Mouse (Mus musculus): ENCODE data around the gene Traip. TPM values are rescaled to one million over a fixed set of nuclear protein-coding genes. Genes with fewer than 3 reads are reported as not detected.

The Traip gene
- total RNA-seq, 2 experiments from 2014 or later, result 4.4 to 15.2 TPM

GRCm38 (mm10) chr9:107928169-107928568 lies 21.8 kb upstream of the Traip start, which contains the start of gene Actl11:
Gene Actl11 (plus strand): TSS chr9:107928469.
- no peak for ATAC-seq (replicated peaks; ENCODE audit: low FRiP score, poor library complexity, severe bottlenecking)

- ATAC-seq (replicated peaks; ENCODE audit: low FRiP score, poor library complexity, severe bottlenecking), result no peak
These were observed 17.7 kb upstream of the Traip start for GRCm38 (mm10) chr9:107932221-107932620.

GRCm38 (mm10) chr9:107934146-107934545 lies 15.8 kb upstream of the Traip start:
- no peak for ATAC-seq (replicated peaks; ENCODE audit: low FRiP score, poor library complexity, severe bottlenecking)

- ATAC-seq (replicated peaks; ENCODE audit: low FRiP score, poor library complexity, severe bottlenecking), result no peak
These were observed 14.6 kb upstream of the Traip start, which contains the start of gene Camkv for GRCm38 (mm10) chr9:107935374-107935773. Gene Camkv (plus strand): TSS chr9:107935674.

GRCm38 (mm10) chr9:107935790-107936214 lies 14.1 kb upstream of the Traip start:
- ATAC-seq (replicated peaks; ENCODE audit: low FRiP score, poor library complexity, severe bottlenecking), result no peak

- ATAC-seq (replicated peaks; ENCODE audit: low FRiP score, poor library complexity, severe bottlenecking), result no peak
These were observed 13.6 kb upstream of the Traip start for GRCm38 (mm10) chr9:107936215-107936822.

GRCm38 (mm10) chr9:107936831-107937230 lies 13.1 kb upstream of the Traip start:
- no peak for ATAC-seq (replicated peaks; ENCODE audit: low FRiP score, poor library complexity, severe bottlenecking)

- peak; percentile 50 for ATAC-seq (replicated peaks; ENCODE audit: low FRiP score, poor library complexity, severe bottlenecking)
These were observed 2.4 kb upstream of the Traip start for GRCm38 (mm10) chr9:107947241-107948194.

- no peak for ATAC-seq (replicated peaks; ENCODE audit: low FRiP score, poor library complexity, severe bottlenecking)
These were observed 583 bp upstream of the Traip start for GRCm38 (mm10) chr9:107949184-107949921.

- peak; percentile 90 for ATAC-seq (replicated peaks; ENCODE audit: low FRiP score, poor library complexity, severe bottlenecking)
These were observed 772 bp downstream of the Traip start for GRCm38 (mm10) chr9:107950460-107951355.

GRCm38 (mm10) chr9:107955613-107956289 lies 5.8 kb downstream of the Traip start:
- ATAC-seq (replicated peaks; ENCODE audit: low FRiP score, poor library complexity, severe bottlenecking), result no peak

GRCm38 (mm10) chr9:107957141-107957540 lies 7.2 kb downstream of the Traip start:
- no peak for ATAC-seq (replicated peaks; ENCODE audit: low FRiP score, poor library complexity, severe bottlenecking)

- ATAC-seq (replicated peaks; ENCODE audit: low FRiP score, poor library complexity, severe bottlenecking), result no peak
These were observed 10.0 kb downstream of the Traip start for GRCm38 (mm10) chr9:107959896-107960295.

- no peak for ATAC-seq (replicated peaks; ENCODE audit: low FRiP score, poor library complexity, severe bottlenecking)
These were observed 11.0 kb downstream of the Traip start for GRCm38 (mm10) chr9:107960928-107961327.

- ATAC-seq (replicated peaks; ENCODE audit: low FRiP score, poor library complexity, severe bottlenecking), result no peak
These were observed 11.4 kb downstream of the Traip start for GRCm38 (mm10) chr9:107961351-107961762.

GRCm38 (mm10) chr9:107961881-107962280 lies 11.9 kb downstream of the Traip start:
- no peak for ATAC-seq (replicated peaks; ENCODE audit: low FRiP score, poor library complexity, severe bottlenecking)

GRCm38 (mm10) chr9:107962916-107963315 lies 13.0 kb downstream of the Traip start:
- no peak for ATAC-seq (replicated peaks; ENCODE audit: low FRiP score, poor library complexity, severe bottlenecking)

GRCm38 (mm10) chr9:107963700-107964099 lies 13.8 kb downstream of the Traip start:
- ATAC-seq (replicated peaks; ENCODE audit: low FRiP score, poor library complexity, severe bottlenecking), result peak; percentile 76

GRCm38 (mm10) chr9:107964681-107965080 lies 14.7 kb downstream of the Traip start:
- ATAC-seq (replicated peaks; ENCODE audit: low FRiP score, poor library complexity, severe bottlenecking), result no peak

All from erythroblast, adult 5-6 weeks (primary cell).